Mouse (Mus musculus): Measurements from ENCODE around the gene Cep112. TPM values are rescaled to one million over a fixed set of nuclear protein-coding genes. Genes with fewer than 3 reads are reported as not detected.

Cep112 gene
- polyA plus RNA-seq, 1 experiment from 2014 or later: 10.4 TPM

- Histone ChIP-seq H3K4me2 (replicated peaks; ENCODE audit: low read depth, low read length) (no peak overlapping the region), H3K9ac (replicated peaks; ENCODE audit: low read length) (no peak overlapping the region), H3K4me1 (ENCODE audit: insufficient read depth, low read length) (peaks cover 5% of the 10 kb centered on the region; the same call in 1 of the 2 replicates), H3K9me3 (ENCODE audit: low read length) (no peaks in the 10 kb centered on the region), H3K4me3 (ENCODE audit: low read length) (no peak overlapping the region), H3K27me3 (ENCODE audit: insufficient read depth, low read length) (no peaks in the 10 kb centered on the region), H3K27ac (ENCODE audit: low read length) (no peak overlapping the region), H3K36me3 (ENCODE audit: insufficient read depth, low read length) (no peaks in the 10 kb centered on the region)
- peak; percentile 61; the same call in 1 of the 2 replicates for ATAC-seq (ENCODE audit: low FRiP score, low TSS enrichment)
- WGBS: 49% methylated on average over 7 of the region's 7 CpGs
These were observed 451.7 kb downstream of the Cep112 start for GRCm38 (mm10) chr11:108876633-108877205.

DNA sequence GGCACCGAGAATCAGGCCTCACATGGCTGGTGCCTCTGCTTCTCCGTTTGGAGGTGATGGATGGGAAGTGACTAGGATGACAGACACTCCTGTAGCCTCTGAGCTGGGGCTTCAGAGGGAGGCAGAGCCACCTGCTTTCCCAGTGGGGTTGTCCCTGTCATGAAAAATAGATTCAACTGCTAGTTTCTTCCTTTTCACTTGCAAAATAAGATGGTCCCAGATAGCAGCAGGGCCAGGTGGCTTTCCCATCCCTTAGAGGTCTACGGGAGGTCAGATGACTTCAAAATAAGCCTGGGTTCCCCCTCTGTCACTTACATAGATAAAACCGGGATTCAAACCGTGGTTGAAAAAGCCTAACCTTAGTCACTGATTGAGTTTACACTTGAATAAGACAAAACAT is 452.5 kb downstream of the Cep112 start:
- Histone ChIP-seq H3K9me3 (ENCODE audit: low read length) (no peaks in the 10 kb centered on the region), H3K27me3 (ENCODE audit: insufficient read depth, low read length) (no peaks in the 10 kb centered on the region), H3K27ac (ENCODE audit: low read length) (no peak overlapping the region), H3K9ac (replicated peaks; ENCODE audit: low read length) (no peak overlapping the region), H3K4me1 (ENCODE audit: insufficient read depth, low read length) (peaks cover 5% of the 10 kb centered on the region; the same call in 1 of the 2 replicates), H3K4me3 (ENCODE audit: low read length) (no peak overlapping the region), H3K36me3 (ENCODE audit: insufficient read depth, low read length) (no peaks in the 10 kb centered on the region), H3K4me2 (replicated peaks; ENCODE audit: low read depth, low read length) (no peak overlapping the region)
- WGBS: 68% methylated on average over 5 of the region's 5 CpGs
- ATAC-seq (ENCODE audit: low FRiP score, low TSS enrichment): no peak

DNA sequence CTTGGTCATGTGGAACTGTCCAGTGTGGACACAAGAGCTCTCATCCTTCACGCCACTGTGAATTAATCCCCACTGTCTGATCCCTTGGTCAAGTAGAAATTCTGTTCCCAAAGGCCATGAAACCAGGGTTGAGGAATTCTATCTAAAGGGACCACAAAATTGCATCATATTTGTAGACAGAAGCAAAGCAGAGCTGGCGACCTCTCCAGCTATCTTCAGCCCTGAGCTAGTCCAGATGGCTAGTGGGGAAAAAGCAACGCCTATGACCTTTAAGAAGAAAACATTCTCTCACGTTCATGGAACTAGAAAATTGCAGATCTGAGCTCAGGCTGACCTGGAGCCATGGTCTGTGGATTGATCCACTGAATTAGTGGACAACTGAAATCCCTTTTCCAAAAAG is 455.6 kb downstream of the Cep112 start:
- Histone ChIP-seq H3K9me3 (ENCODE audit: low read length) (no peaks in the 10 kb centered on the region), H3K4me1 (ENCODE audit: insufficient read depth, low read length) (peaks cover 8% of the 10 kb centered on the region; the same call in 1 of the 2 replicates)
- ATAC-seq (ENCODE audit: low FRiP score, low TSS enrichment): no peak

GRCm38 (mm10) chr11:108881662-108882061 is 456.7 kb downstream of the Cep112 start:
- WGBS: 83% methylated on average over 5 of the region's 5 CpGs
- H3K9me3 ChIP-seq (ENCODE audit: low read length): no peaks in the 10 kb centered on the region
- no peaks in the 10 kb centered on the region for H3K36me3 ChIP-seq (ENCODE audit: insufficient read depth, low read length)
- H3K4me3 ChIP-seq (ENCODE audit: low read length): no peak overlapping the region
- H3K4me2 ChIP-seq (replicated peaks; ENCODE audit: low read depth, low read length): no peak overlapping the region
- no peak for ATAC-seq (ENCODE audit: low FRiP score, low TSS enrichment)
- H3K27ac ChIP-seq (ENCODE audit: low read length): no peak overlapping the region
- no peak overlapping the region for H3K9ac ChIP-seq (replicated peaks; ENCODE audit: low read length)
- H3K27me3 ChIP-seq (ENCODE audit: insufficient read depth, low read length): no peaks in the 10 kb centered on the region
- peaks cover 8% of the 10 kb centered on the region; the same call in 1 of the 2 replicates for H3K4me1 ChIP-seq (ENCODE audit: insufficient read depth, low read length)

More for the DNA sequence above, 455.6 kb downstream of the Cep112 start:
- Histone ChIP-seq H3K4me2 (replicated peaks; ENCODE audit: low read depth, low read length) (no peak overlapping the region), H3K4me3 (ENCODE audit: low read length) (no peak overlapping the region), H3K27me3 (ENCODE audit: insufficient read depth, low read length) (no peaks in the 10 kb centered on the region), H3K9ac (replicated peaks; ENCODE audit: low read length) (no peak overlapping the region), H3K36me3 (ENCODE audit: insufficient read depth, low read length) (no peaks in the 10 kb centered on the region), H3K27ac (ENCODE audit: low read length) (no peak overlapping the region)
- 84% methylated on average over 4 of the region's 4 CpGs for WGBS

DNA sequence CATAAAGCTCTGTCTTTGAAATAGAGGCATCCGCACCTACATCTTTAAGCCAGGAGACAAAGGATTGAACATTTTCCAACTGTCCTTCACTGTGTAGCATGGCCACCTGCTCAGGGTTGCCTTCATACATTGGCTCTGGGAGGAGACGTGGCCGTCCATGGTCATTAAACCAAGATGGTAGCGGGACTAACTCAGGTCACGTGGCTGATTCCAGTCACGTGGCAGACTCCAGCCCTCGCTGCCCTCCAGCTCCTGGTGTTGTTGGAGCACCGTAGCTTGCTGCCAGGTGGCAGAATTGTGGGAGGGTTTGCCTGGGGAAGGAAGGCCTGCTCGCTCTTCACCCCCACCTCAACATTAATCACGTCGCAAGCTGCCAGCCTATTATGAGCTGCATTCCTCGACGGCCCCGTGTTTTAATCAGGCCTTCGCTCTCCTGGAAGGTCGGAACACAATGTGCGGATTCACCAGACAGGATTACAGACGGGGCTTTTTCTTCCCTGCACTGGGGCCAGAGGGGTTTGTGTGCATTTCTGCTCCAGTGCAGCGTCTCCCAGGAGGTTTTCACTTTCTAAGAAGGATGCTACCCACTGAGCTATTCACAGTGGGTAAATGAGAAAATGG is 460.4 kb downstream of the Cep112 start:
- no peak overlapping the region for H3K27ac ChIP-seq (ENCODE audit: low read length)
- H3K4me1 ChIP-seq (ENCODE audit: insufficient read depth, low read length): peaks cover 15% of the 10 kb centered on the region
- WGBS: 53% methylated on average over 19 of the region's 19 CpGs
- H3K4me3 ChIP-seq (ENCODE audit: low read length): no peak overlapping the region
- no peaks in the 10 kb centered on the region for H3K27me3 ChIP-seq (ENCODE audit: insufficient read depth, low read length)
- H3K4me2 ChIP-seq (replicated peaks; ENCODE audit: low read depth, low read length): no peak overlapping the region
- H3K9ac ChIP-seq (replicated peaks; ENCODE audit: low read length): no peak overlapping the region
- H3K36me3 ChIP-seq (ENCODE audit: insufficient read depth, low read length): no peaks in the 10 kb centered on the region
- H3K9me3 ChIP-seq (ENCODE audit: low read length): no peaks in the 10 kb centered on the region
- no peak for ATAC-seq (ENCODE audit: low FRiP score, low TSS enrichment)

- WGBS: 80% methylated on average over 8 of the region's 8 CpGs
- H3K36me3 ChIP-seq (ENCODE audit: insufficient read depth, low read length): no peaks in the 10 kb centered on the region
- H3K4me2 ChIP-seq (replicated peaks; ENCODE audit: low read depth, low read length): no peak overlapping the region
- no peak overlapping the region for H3K9ac ChIP-seq (replicated peaks; ENCODE audit: low read length)
- no peaks in the 10 kb centered on the region for H3K27me3 ChIP-seq (ENCODE audit: insufficient read depth, low read length)
- no peak for ATAC-seq (ENCODE audit: low FRiP score, low TSS enrichment)
- peaks cover 21% of the 10 kb centered on the region for H3K4me1 ChIP-seq (ENCODE audit: insufficient read depth, low read length)
- no peak overlapping the region for H3K27ac ChIP-seq (ENCODE audit: low read length)
- H3K4me3 ChIP-seq (ENCODE audit: low read length): no peak overlapping the region
- no peaks in the 10 kb centered on the region for H3K9me3 ChIP-seq (ENCODE audit: low read length)
These were observed 461.1 kb downstream of the Cep112 start for GRCm38 (mm10) chr11:108886060-108886459.

GRCm38 (mm10) chr11:108889121-108889520 is 464.1 kb downstream of the Cep112 start:
- 39% methylated on average over 11 of the region's 11 CpGs for WGBS
- peaks cover 43% of the 10 kb centered on the region for H3K4me1 ChIP-seq (ENCODE audit: insufficient read depth, low read length)
- ATAC-seq (ENCODE audit: low FRiP score, low TSS enrichment): no peak
- H3K4me3 ChIP-seq (ENCODE audit: low read length): no peak overlapping the region
- no peaks in the 10 kb centered on the region for H3K27me3 ChIP-seq (ENCODE audit: insufficient read depth, low read length)
- no peaks in the 10 kb centered on the region for H3K36me3 ChIP-seq (ENCODE audit: insufficient read depth, low read length)
- H3K4me2 ChIP-seq (replicated peaks; ENCODE audit: low read depth, low read length): no peak overlapping the region
- no peak overlapping the region for H3K27ac ChIP-seq (ENCODE audit: low read length)
- no peaks in the 10 kb centered on the region for H3K9me3 ChIP-seq (ENCODE audit: low read length)
- no peak overlapping the region for H3K9ac ChIP-seq (replicated peaks; ENCODE audit: low read length)

DNA sequence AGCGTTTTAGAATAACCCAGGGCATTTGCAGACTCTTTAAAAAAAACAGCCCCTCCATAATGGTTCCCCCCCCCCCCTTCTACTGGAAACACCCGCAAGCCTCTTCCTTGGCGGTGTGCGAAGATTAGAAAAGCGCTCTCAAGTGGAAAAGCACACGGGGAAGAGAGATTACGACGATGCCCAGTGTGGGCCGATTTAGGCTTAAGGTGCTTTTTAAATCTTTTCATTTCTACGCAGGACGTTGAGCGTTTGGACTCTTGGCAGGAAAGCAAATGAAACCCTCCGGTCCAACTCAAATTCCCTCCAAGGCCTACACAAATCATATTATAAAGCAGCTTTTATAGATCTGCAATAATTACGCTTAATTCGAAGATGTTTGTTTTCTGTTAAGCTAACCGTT is 465.6 kb downstream of the Cep112 start:
- Histone ChIP-seq H3K27ac (ENCODE audit: low read length) (0 out of 2 replicates have a peak overlapping the region, but pooled peaks have one; percentile 18), H3K27me3 (ENCODE audit: insufficient read depth, low read length) (no peaks in the 10 kb centered on the region), H3K9ac (replicated peaks; ENCODE audit: low read length) (peak overlapping the region; percentile 63; the same call in 1 of the 2 replicates), H3K36me3 (ENCODE audit: insufficient read depth, low read length) (no peaks in the 10 kb centered on the region), H3K4me1 (ENCODE audit: insufficient read depth, low read length) (peaks cover 40% of the 10 kb centered on the region), H3K9me3 (ENCODE audit: low read length) (no peaks in the 10 kb centered on the region), H3K4me2 (replicated peaks; ENCODE audit: low read depth, low read length) (peak overlapping the region; percentile 70), H3K4me3 (ENCODE audit: low read length) (peak overlapping the region; percentile 38)
- WGBS: 25% methylated on average over 16 of the region's 16 CpGs
- no peak for ATAC-seq (ENCODE audit: low FRiP score, low TSS enrichment)

GRCm38 (mm10) chr11:108891111-108891870 is 466.3 kb downstream of the Cep112 start:
- ATAC-seq (ENCODE audit: low FRiP score, low TSS enrichment): peak; percentile 91
- H3K27ac ChIP-seq (ENCODE audit: low read length): peak overlapping the region; percentile 75
- H3K9ac ChIP-seq (replicated peaks; ENCODE audit: low read length): peak overlapping the region; percentile 63
- peak overlapping the region; percentile 38 for H3K4me3 ChIP-seq (ENCODE audit: low read length)
- peaks cover 40% of the 10 kb centered on the region for H3K4me1 ChIP-seq (ENCODE audit: insufficient read depth, low read length)
- H3K36me3 ChIP-seq (ENCODE audit: insufficient read depth, low read length): no peaks in the 10 kb centered on the region
- H3K9me3 ChIP-seq (ENCODE audit: low read length): no peaks in the 10 kb centered on the region
- 2% methylated on average over 17 of the region's 17 CpGs for WGBS
- peak overlapping the region; percentile 70 for H3K4me2 ChIP-seq (replicated peaks; ENCODE audit: low read depth, low read length)
- no peaks in the 10 kb centered on the region for H3K27me3 ChIP-seq (ENCODE audit: insufficient read depth, low read length)

Measured in kidney, embryonic 16.5 days (tissue).